Mouse (Mus musculus) olfactory bulb, adult 2 months (tissue): ENCODE results near the gene Stk10. TPM values are rescaled to one million over a fixed set of nuclear protein-coding genes. Genes with fewer than 3 reads are reported as not detected.

ENCODE experiments used
- H3K27ac ChIP-seq: fragments of 200-500 bp; 2 replicates; pipeline ENCODE4 v1.5.1; 2012; ENCODE audit warnings: low read depth, low read length; ENCODE audit not compliant: insufficient read depth
- H3K4me1 ChIP-seq: fragments of 200-500 bp; 2 replicates; pipeline ENCODE4 v1.6.1; 2012; ENCODE audit warnings: low read length; ENCODE audit not compliant: control insufficient read depth, insufficient read depth
- H3K4me3 ChIP-seq: fragments of 200-500 bp; 2 replicates; pipeline ENCODE4 v1.5.1; 2012; ENCODE audit warnings: mild to moderate bottlenecking, low read depth, low read length, moderate library complexity; ENCODE audit not compliant: insufficient read depth
- CTCF ChIP-seq: fragments of 200-500 bp; IDR thresholded peaks from 2 replicates; pipeline ENCODE4 v1.5.1; 2012; ENCODE audit warnings: low read depth, mild to moderate bottlenecking, low read length, moderate library complexity; ENCODE audit not compliant: insufficient read depth
- POLR2A ChIP-seq: fragments of 200-500 bp; IDR thresholded peaks from 2 replicates; pipeline ENCODE4 v1.6.1; 2012; ENCODE audit warnings: mild to moderate bottlenecking, low read depth, low read length, moderate library complexity; ENCODE audit not compliant: insufficient read depth
- WGBS: fragments of 180-500 bp; shearing (Covaris S2); methylation state at CpG from one replicate; pipeline ENCODE4 v1.1.7; 2018; 5-methylcytosine and 5-hydroxymethylcytosine counted together
- polyA plus RNA-seq: library from polyadenylated mRNA; stranded (reverse); fragments of >200 nt; gene quantifications from 2 replicates; pipeline ENCODE4 v1.2.4, GENCODE M21; 2012; ENCODE audit warnings: low replicate concordance; ENCODE audit not compliant: missing spikeins, insufficient read depth, insufficient read length

Stk10 gene
- polyA plus RNA-seq, 1 experiment = not detected

- WGBS = 71% methylated on average over 5 of the region's 5 CpGs
- Histone ChIP-seq H3K4me3 (no peak overlapping the region), H3K4me1 (peaks cover 5% of the 10 kb centered on the region), H3K27ac (no peak overlapping the region)
- TF ChIP-seq CTCF = no peak
- no peak for TF ChIP-seq POLR2A
Measured at GRCm38 (mm10) chr11:32623236-32623635, 90.1 kb downstream of the Stk10 start.

GRCm38 (mm10) chr11:32623912-32624311, 90.8 kb downstream of the Stk10 start:
- TF ChIP-seq POLR2A = no peak
- TF ChIP-seq CTCF = no peak
- Histone ChIP-seq H3K4me3 (no peak overlapping the region), H3K27ac (no peak overlapping the region), H3K4me1 (peaks cover 5% of the 10 kb centered on the region)
- WGBS = 93% methylated on average over 6 of the region's 6 CpGs

- H3K4me3 ChIP-seq = no peak overlapping the region
- H3K27ac ChIP-seq = no peak overlapping the region
- no peak for TF ChIP-seq POLR2A
- TF ChIP-seq CTCF = peak; percentile 43; the same call in 1 of the 2 replicates
- WGBS = 67% methylated on average over 1 of the region's 1 CpGs
- no peaks in the 10 kb centered on the region for H3K4me1 ChIP-seq
Measured at GRCm38 (mm10) chr11:32625677-32626076, 92.6 kb downstream of the Stk10 start.

- no peak overlapping the region for H3K27ac ChIP-seq
- WGBS = 86% methylated on average over 6 of the region's 6 CpGs
- TF ChIP-seq POLR2A (no peak), CTCF (no peak)
- H3K4me1 ChIP-seq = no peaks in the 10 kb centered on the region
- H3K4me3 ChIP-seq = no peak overlapping the region
Measured at GRCm38 (mm10) chr11:32626079-32626478, 93.0 kb downstream of the Stk10 start.

GRCm38 (mm10) chr11:32627900-32628299, 94.8 kb downstream of the Stk10 start:
- H3K27ac ChIP-seq = no peak overlapping the region
- TF ChIP-seq CTCF (no peak), POLR2A (no peak)
- WGBS = 92% methylated on average over 6 of the region's 6 CpGs
- H3K4me3 ChIP-seq = no peak overlapping the region
- no peaks in the 10 kb centered on the region for H3K4me1 ChIP-seq

- 89% methylated on average over 4 of the region's 4 CpGs for WGBS
- no peak overlapping the region for H3K4me3 ChIP-seq
- TF ChIP-seq POLR2A (no peak), CTCF (no peak)
- H3K27ac ChIP-seq = no peak overlapping the region
- no peaks in the 10 kb centered on the region for H3K4me1 ChIP-seq
Measured at GRCm38 (mm10) chr11:32629713-32630211, 96.7 kb downstream of the Stk10 start.

- no peak for TF ChIP-seq CTCF
- TF ChIP-seq POLR2A = no peak
- Histone ChIP-seq H3K4me3 (no peak overlapping the region), H3K4me1 (no peaks in the 10 kb centered on the region), H3K27ac (no peak overlapping the region)
- 96% methylated on average over 5 of the region's 5 CpGs for whole genome bisulfite sequencing
Measured at GRCm38 (mm10) chr11:32632671-32633070, 99.6 kb downstream of the Stk10 start.

- no peaks in the 10 kb centered on the region for H3K4me1 ChIP-seq
- TF ChIP-seq POLR2A = no peak
- H3K4me3 ChIP-seq = no peak overlapping the region
- H3K27ac ChIP-seq = no peak overlapping the region
- 69% methylated on average over 3 of the region's 3 CpGs for WGBS
Measured at GRCm38 (mm10) chr11:32633542-32633941, 100.4 kb downstream of the Stk10 start.

GRCm38 (mm10) chr11:32634143-32634542, 101.0 kb downstream of the Stk10 start:
- Histone ChIP-seq H3K27ac (no peak overlapping the region), H3K4me3 (no peak overlapping the region), H3K4me1 (no peaks in the 10 kb centered on the region)
- 95% methylated on average over 2 of the region's 2 CpGs for WGBS
- TF ChIP-seq POLR2A (no peak), CTCF (no peak)

GRCm38 (mm10) chr11:32634842-32635241, 101.7 kb downstream of the Stk10 start:
- no peaks in the 10 kb centered on the region for H3K4me1 ChIP-seq
- no peak overlapping the region for H3K4me3 ChIP-seq
- WGBS = 43% methylated on average over 2 of the region's 2 CpGs
- TF ChIP-seq CTCF = no peak
- no peak for TF ChIP-seq POLR2A
- no peak overlapping the region for H3K27ac ChIP-seq
